Mouse (Mus musculus) left cerebral cortex, adult 8-10 months (tissue): ENCODE measurements around the gene Phka1. TPM values are rescaled to one million over a fixed set of nuclear protein-coding genes. Genes with fewer than 3 reads are reported as not detected.
"Not testable (repeated sequence)": the region's sequence is repeated elsewhere in the genome, so short reads cannot be mapped to it uniquely, and the experiment has no call there.

Experiments used
- DNase-seq, 2 experiments: peaks; one replicate each; pipeline ENCODE4 v3.0.0; 2022; ENCODE audit warnings: low spot score in 2 of 2
- total RNA-seq, 4 experiments: library from RNA; stranded (reverse); gene quantifications; 2 replicates each; pipeline ENCODE4 v1.2.4; 2022

The Phka1 gene
- 10 to 100 TPM; 16.6 to 21.2 (median 17.7) TPM for total RNA-seq

DNA sequence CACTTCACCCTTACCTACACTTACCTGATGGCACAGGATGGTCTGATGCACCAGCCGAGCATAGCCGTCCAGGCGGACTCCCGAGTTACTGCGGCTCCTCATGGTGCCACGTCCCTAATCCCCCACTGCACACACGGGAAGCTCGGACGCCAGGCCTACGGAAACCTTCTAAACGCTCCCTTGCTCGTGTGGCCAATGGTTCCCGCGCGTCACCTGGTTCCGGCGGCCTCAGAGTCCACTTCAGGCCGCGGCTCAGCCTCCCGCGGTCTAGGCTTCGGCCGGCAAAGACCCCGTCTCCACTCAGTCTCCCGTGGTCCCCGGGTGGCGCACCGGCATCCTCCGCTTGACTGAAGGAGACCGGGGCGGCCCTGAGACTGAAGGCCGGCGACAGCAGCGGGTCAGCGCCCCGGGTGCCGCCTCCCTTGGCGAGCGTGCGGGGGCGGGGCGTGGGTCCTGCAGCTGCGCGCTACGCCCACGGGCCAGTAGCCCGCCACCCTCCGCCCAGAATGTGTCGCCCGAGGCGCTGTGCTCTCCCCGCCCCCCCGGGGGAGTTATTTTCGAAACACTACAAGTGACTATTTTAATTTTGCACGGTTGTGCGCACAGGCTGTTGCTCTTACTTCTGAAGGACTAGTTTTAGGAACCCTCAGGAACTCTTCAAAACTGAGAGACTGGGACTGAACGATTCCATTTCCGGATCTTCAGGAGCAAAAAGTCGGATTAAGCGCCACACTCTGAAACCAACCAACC lies at the start of gene Phka1:
Gene Phka1, minus strand, starts transcription at position 424 of the 750 bp plus-strand sequence.
- peak; percentile 35 to 48 for DNase-seq

DNA sequence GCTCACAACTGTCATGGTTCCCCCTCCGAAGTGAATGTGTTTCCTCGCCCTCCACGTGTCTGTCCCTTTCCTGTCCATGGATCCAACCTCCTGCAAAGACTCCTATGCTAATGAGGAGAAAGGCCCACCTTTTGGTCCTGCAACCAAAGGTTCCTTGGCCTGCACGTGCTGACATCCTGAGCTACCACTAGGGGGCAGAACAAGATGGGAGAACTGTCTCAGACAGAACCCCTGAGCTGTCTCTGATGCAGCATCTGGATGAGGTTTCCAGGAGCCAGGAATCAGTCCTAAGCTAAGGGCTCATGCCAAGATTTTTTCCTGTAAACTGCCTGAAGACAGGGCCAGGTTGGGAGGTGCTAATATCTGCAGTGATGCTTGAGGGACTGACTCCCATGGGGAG lies 45.2 kb upstream of the Phka1 start:
- peak in 1 of 2 experiments; percentile 2 for DNase-seq

DNA sequence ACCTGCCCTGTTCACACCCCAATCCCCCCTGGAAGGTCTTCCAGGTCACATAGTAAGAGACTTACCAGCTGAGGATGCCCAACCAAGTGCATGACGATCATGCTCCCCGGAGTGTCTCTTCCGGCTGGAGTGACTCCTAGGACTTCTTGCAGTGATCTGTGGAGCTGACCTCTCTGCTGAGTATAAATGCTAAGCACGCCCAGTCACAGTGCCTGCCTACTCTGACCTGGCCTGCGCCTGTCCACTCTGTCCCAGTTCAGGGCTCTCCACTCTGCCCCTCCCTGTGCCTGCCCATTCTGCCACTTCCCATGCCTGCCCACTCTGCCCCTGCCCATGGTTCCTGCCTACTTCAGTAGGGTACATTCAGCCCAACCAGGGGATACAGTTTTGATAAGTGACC lies 42.8 kb upstream of the Phka1 start, which contains the start of gene Gm3880:
Gene Gm3880, minus strand, starts transcription at position 101 of the 400 bp plus-strand sequence.
- DNase-seq = not testable (repeated sequence)

DNA sequence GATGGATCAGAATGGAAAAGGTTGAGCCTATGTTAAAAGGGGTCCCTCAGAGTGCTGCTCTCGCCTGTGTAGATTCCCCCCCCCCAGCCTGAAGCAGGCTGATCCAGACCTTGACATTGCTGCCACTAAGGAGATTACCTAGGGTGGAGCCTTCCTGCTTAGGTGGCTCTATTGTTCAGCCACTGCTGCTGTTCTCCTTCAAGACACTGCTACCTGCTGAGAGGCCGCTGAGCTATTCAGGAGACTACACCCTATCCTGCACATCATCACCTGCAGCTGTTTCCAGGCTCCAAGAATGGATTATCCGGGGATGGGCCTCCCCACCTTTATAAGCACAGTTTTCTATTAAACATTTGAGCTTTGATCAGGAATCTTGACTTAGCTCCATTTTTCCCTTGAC lies 40.7 kb upstream of the Phka1 start:
- DNase-seq = not testable (repeated sequence)

DNA sequence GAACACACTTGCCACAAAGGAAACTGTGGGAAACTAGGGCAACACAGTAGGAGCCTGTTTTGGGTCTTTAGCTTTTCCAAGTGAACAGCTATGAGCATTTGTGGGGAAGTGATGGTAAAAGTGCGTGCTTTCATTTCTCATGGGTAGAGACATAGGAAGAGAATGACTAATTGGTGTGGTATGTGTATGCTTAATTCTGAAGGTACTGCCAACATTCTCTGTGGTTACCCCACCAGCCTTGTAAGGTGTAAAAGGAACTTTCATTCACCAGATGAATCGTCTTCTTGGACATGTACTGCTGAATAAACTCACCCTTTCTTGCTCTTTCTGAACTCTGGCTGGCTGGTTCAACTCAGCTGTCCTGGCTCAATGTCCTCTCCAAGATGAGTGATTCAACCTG lies 22.6 kb upstream of the Phka1 start:
- no peak for DNase-seq

DNA sequence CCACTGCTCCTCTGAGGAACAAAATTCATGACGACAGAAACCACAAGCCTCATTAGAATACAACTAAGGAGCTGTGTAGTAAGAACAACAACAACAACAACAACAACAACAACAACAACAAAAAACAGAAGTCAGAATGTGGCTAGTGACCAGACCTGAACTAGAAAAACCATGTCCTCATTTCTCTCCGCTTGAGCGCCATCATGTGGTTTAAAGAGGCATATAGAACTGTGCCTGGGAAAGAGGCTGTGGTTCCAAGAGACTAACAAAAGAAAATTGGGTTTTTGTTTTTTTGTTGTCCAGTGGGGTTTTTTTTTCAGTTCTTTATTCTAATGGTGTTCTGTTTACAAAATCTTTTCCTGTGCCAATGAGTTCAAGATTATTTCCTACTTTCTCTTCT lies 16.7 kb upstream of the Phka1 start:
- no peak for DNase-seq

DNA sequence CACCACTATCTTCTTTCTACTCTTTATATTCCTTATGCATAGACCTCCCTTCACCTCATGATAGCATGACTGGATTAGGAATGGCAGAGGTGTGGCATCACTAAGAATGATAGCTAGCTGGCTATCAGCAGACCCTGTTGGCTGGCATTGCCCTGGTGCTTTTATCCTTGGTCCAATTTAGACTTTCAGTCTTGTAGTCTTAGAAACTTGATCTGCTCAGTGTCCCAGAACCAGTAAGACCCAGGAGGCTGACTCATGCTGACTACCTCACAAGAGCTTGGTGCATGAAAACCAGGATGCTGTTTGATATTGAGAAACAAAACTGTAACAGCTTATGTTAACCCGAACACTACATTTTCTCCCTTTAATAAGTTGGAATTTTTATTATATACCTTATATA lies 1.6 kb upstream of the Phka1 start:
- DNase-seq = no peak

DNA sequence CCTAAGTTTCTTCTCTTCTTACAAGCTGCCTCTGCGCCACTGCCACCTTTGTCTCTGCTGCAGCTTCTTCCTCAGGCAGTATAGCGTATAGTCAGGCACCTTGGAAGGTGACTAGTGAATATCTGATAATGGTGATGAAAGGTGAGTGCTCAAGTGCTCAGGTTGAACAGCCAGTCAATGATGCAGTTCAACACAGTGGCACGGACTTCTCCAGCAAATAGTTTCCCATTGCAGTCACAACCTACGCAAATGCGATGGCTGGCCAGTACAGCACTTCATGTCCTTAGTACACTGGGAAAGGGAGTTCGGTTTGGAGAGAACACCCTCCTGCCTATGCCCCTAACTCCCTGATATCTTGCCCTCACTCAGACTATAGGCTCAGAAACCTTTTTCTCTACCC lies 1.1 kb upstream of the Phka1 start:
- DNase-seq = no peak

DNA sequence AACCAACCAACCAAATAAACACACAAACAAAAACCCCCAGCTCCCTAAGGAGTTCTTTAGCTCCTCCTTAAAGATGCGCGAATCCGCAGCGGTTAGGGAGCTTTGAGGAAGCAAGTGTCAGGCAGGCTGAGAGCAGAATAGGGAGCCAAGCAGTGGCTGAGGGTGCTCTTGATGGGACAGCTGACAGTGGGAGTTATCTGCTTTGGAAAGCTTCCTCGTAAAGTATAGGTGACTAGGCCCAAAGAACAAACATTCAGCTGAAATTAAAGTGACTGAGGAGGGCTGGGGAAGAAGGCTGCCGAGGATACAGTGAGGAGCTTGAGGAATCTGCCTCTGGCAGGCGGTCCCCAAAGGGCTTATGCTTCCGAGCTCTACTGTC lies 516 bp upstream of the Phka1 start:
- DNase-seq = no peak

DNA sequence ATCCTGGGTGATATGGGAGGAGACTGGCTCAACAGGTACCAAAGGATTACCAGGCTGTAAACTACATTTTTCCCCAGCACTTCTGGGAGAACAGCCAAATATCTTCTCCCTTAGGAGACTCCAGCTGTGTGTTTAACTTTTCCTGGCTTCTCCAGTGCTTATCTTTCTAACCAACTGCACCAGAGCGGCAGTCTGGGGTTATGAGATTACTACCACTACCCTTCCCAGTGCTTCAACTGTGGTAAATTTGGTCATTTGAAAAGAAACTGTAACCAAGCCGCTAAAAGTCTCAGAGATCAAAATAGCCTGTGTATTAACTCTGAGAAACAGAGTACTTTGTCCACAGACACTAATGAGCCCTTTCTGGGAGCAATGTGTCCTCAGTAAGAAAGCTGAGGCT lies 42.8 kb downstream of the Phka1 start:
- no peak for DNase-seq

DNA sequence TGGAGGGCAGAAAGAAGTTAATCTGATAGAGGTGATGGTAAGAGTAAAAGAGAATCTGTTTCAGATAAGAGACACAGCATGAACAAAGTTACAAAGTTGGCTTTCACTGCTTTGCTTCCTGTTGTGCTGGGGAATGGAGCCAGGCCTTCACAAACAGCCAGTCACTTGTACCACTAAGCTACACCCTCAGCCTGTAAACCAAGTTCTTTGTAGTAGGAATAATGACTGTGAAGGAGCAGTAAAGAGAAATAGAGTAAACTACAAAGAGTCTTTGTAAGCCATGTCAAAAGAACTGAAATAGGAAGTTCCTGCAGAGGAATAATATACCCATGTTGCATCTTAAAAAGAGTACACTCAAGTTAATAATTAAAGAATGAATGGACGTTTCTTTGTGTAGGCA lies 55.5 kb downstream of the Phka1 start:
- no peak for DNase-seq

DNA sequence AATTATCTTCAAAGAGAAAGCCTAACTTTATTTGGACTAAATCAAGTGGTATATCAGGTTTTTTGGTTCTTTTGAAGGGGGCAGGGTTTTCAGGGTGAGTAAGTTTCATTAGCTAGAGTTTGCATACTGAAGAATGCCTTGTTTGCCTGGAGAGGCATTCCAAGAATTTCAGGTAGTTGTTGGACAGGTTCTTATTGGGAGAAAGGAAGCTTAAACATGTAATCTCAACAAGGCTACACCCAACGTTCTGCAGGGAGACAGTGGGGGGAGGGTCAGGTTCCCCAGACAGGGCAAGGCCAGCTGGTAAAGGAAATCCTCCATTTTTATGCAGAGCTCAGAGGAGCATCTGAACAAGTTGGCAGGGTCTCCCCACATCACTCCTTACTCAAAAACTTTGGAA lies 72.9 kb downstream of the Phka1 start:
- DNase-seq = no peak

DNA sequence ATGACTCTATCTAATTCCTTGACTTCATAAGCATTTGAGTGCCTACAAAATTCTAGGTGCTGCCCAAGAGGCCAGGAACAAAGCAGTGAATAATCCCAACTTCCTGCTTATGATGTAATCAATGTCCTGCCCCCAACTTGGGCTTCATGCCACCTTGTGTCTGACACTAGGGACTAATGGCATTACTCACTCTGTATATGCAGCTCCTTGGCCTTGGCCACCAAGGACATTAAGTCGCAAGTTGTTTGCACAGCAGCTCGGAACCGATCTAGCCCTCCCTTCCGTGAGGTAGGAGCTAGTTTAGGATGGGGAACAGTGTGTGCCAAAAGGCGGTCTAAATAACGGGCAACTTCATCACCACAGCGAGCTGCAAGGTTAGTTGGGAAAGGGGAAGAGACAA lies 87.1 kb downstream of the Phka1 start:
- no peak for DNase-seq

DNA sequence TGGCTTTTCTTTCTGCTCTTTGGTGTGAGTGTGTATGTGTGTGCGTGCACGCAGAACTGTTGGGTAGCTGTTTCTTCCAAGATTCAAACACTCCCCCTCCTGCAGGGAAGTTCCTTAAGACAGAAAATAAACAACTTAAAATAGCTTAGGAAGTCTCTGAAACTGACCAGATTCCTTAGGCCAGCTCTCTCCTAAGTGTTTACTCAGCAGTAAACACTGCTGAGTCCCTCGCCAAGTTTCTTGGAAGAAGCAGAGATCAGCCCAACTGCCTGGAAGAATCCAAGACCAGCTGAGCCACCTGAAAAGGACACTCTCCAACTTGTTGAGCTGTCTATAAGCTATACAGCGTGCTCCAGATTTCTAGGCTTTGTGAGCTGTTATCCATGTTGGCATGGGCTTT lies 134.8 kb downstream of the Phka1 start:
- DNase-seq = no peak

DNA sequence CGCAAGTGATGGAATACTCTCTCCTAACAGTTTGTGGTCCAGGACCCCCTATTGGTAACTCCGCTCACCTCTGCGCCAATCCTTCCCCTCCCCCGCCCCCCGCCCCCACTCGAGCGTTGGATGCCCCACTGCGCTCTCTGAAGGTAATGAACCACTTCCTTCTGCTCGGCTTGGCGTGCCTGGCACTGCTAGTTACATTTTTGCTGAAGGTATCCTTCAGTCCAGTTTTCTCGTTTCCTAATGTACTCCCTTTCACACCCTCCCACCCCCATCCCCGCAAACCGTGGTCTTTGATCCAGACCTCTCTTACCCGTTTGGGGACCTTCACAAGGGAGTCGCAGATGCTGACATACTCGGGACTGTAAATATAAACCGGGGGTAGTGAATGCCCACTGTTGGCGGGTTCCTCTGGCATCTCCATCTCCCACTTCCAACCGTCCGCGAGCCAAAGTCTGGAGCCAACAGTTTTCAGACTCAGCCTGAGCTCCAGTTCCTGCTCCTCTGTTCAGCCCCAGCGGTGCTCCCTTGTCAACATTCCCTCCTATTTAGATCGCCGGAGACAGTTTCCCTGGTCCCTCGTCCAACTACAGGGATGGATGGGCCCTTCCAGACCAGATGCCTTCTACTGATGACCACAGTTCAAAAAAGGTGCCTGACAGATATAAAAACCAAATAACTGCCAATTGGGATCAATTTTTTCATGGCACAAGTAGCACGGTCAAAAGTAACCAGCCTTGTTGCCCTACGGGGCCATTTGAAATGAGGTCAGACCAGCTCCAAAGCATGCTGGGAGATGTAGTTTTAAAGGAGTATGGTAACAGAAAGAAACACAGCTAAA lies 139.2 kb downstream of the Phka1 start, which contains the start of gene Hdac8:
Gene Hdac8, minus strand, starts transcription at position 716 of the 838 bp plus-strand sequence.
- DNase-seq = peak; percentile 22 to 33

DNA sequence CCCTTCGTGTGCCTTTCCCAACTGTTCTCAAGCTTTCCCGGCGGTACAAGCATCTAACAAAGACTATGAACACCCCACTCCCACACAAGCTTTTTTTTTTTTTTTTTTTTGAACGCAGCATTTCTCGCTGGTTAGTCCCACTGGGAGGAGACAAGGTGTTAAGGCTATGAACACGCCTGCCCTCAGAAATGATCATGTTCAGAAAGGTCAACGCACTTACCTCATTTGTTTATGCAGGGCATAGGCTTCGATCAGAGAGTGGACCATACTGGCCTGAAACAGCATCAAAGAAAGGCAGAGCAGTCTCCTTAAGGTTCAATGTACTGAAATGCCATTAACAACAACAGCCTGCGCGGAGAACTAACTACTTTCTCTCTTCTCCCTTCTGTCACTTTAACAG lies 139.9 kb downstream of the Phka1 start:
- DNase-seq = no peak

DNA sequence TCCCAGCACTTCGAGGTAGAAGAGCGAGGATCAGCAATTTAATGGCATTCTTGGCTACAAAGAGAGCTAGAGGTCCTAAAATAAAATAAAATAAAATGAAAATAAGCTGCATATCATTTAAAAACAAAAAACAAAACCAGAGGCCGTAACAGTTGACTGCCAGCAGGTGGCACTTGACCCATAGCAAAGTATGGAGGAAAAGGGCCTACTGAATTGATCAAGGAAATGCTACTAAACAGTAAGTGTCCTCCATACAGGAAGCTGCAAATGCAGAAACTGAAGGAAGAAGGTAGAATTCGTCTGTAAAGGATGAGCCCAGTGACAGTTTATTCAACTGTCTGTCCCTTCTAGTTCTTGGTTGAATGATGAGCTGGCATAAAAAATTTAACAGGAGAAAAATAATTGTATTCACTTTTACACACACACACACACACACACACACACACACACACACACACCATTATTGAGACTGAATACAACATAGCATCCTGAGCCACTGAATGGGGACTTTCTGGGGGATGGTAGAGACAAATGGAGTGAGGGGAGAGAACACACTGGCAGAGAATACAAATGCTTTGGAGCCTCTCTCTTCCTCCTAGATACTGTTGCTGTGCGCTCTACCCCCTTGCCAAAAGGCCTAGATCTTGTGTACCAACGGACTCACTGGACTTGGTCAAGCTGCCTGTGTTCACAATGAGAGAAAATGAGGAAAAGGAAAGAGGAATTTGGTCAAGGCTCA lies 149.9 kb downstream of the Phka1 start:
- DNase-seq = no peak

DNA sequence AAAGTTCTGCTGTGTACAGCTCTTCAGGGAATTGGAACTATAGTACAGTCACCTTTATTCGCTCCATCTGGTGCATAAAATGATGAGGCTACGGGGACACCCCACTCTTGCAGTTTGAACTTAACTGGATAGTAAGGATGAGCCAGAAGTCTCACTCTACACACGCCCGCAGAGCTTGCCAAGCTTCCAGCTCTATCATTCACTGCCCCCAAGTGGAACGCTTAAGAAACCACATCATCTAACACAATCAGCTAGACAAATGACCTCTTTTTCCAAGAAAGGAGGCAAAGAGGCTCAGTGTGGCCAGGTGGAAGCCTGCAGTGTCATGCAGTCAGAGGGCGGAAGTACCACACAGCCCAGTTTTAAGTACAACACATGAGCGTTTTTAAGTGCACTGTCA lies 158.5 kb downstream of the Phka1 start:
- no peak for DNase-seq

DNA sequence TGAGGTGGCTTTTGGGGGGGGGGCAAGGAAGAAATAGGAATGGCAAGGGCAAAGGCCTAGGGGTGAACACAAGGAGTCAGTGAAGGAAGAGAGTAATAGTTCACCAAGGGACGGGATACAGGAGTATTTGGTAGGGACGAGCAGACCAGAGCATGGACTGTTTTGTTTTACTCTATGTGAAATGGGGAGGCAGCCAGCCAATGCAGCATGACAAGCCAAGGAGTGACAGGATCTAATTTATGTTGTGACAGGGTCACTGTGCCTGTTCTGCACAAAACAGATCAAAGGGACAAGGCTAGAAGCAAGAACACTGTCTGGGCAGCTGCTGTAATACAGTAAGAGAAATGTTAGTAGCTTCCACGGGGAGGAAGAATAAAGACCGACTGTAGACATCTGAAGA lies 164.4 kb downstream of the Phka1 start:
- no peak for DNase-seq

DNA sequence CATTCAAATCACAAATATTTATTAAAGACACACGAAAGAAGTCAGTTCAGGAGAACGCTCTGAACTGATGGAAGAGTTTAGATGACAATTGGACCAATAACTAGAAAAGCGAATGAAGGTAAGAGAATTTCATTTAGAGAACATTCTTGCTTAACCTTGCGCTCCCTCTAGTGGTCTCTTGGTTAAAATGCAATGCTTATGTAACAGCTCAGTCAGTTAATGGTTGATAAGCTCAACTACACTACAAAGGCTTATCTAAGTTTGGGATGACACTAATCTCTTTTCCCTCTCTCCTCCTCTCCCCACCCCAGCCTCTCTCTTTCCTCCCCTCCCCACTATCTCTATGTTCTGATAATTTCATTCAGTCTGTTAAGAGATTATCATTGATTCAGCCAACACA lies 165.1 kb downstream of the Phka1 start:
- no peak for DNase-seq

DNA sequence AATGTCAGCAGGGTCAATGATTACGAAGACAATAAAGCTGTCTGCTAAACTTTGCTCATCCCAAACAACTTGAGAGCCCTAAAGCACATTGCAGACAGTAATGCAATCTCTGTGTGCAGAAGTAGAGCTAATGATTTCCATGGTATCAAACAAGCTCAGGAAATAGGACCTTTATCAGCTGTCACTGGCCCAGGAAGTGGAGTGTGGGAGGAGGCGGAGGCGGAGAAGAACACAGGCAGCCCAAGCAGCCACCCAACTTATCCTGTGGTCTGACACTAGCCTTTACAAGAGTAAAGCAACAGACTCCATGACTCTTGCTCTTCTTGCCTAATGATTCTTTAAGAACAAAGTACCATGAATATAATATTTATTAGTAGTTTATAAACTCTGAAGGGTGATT lies 165.6 kb downstream of the Phka1 start:
- DNase-seq = no peak

DNA sequence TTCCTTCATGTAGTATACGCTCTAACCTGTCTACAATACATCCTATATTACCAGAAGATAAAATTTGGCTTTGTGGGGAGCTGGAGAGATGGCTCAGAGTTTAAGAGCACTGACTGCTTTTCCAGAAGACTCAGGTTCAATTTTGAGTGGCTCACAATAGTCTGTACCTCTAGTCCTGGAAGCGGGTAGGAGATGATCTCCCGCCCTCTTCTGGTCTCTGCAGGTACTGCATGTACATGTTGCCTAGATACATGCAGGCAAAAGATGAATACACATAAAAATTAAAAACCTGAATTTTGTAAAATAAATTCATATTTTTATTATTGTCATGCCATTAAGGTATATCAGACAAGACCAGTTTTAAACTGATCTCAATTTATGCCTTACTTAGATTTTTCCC lies 167.3 kb downstream of the Phka1 start:
- peak; percentile 17 to 57 for DNase-seq
